Mouse (Mus musculus) heart, postnatal 0 days (tissue): ENCODE data around the gene Rgs12.

ENCODE experiments used
- CTCF ChIP-seq: IDR thresholded peaks from 2 replicates; pipeline ENCODE4 v1.5.1; 2016; ENCODE audit warnings: antibody characterized with exemption, control low read depth, low read depth
- EP300 ChIP-seq: IDR thresholded peaks from 2 replicates; pipeline ENCODE4 v1.6.1; 2016; ENCODE audit warnings: antibody characterized with exemption, low read depth

- no peak for TF ChIP-seq CTCF
- no peak for TF ChIP-seq EP300
Measured at GRCm38 (mm10) chr5:35003611-35004162, 54.4 kb downstream of the Rgs12 start.
